Mouse (Mus musculus) bone marrow macrophage, adult 2 months (primary cell): ENCODE data around the gene Rccd1.

Experiments used
- CTCF ChIP-seq: IDR thresholded peaks from 2 replicates; pipeline ENCODE4 v1.5.1; 2012; ENCODE audit warnings: low read depth, mild to moderate bottlenecking, low read length, moderate library complexity
- POLR2A ChIP-seq: IDR thresholded peaks from 2 replicates; pipeline ENCODE4 v1.6.1; 2012; ENCODE audit warnings: mild to moderate bottlenecking, low read depth, low read length, borderline replicate concordance

DNA sequence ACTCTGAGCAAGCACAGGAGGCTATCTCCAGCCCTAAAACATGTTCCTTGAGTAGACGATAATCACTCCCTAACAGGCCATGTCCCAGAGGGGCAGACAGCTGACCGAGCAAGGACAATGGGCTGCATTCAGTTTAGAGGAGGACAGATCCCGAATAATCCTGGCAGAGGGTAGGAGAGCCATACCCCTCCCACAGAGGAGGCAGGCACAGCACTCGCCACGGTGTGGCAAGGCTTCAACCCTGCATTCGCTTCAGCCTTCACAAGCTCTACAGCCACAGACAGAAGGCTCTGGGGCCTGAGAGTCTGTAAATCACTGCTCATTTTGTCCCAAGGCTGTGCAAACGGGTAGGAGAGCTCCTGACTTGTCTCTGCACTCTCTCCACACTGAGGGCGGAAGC is 32.9 kb upstream of the Rccd1 start:
- TF ChIP-seq CTCF: no peak
- TF ChIP-seq POLR2A: no peak
